Mouse (Mus musculus): ENCODE data around the gene 9830107B12Rik. TPM values are rescaled to one million over a fixed set of nuclear protein-coding genes. Genes with fewer than 3 reads are reported as not detected.

Gene 9830107B12Rik
- polyA plus RNA-seq, 1 experiment from 2014 or later = not detected

DNA sequence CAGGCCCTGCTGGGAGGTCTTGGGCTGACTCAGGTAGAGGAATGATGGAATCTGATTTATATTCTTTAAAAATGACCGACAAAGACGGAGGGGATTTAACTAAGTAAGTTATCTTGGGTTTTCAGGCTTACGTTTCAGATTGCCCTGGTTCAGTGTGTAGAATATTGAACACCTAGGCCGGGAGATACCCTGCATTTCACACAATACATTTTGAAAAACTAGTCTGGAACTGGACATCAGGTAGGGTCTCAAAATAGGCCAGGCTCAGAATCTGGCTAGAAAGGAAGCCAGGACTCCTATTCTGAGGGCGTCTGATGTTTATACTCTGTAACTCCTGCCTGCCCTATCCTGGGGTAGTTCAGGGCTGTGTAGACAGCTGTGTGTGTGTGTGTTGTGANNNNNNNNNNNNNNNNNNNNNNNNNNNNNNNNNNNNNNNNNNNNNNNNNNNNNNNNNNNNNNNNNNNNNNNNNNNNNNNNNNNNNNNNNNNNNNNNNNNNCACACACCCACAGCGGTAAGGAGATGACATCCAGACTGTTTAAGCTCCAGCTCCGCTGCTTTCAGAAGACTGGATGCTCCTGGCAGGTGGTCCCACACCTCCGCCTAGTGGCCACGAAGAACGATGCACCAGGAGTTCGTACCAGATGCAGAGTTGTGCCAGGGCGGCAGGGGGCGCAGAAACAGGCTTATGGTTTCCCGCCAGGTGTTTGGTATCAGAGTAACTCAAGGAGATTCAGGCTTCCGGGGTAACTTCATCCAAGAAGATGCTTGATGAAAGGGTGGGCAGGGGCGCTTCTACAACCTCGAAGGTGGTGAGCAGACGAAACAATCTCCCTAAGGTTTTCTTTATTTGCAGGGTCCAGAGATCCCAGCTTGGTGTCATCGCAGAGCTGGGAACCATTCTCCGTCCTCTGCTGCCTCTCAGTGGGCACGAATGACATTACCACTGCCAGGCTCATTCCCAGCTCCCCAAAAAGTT is 45.3 kb downstream of the 9830107B12Rik start:
- DNase-seq (ENCODE audit: low spot score) = peak; percentile 96
- WGBS = 13% methylated on average over 20 of the region's 21 CpGs
- Histone ChIP-seq H3K27me3 (ENCODE audit: low read depth, poor library complexity, severe bottlenecking) (peaks cover 49% of the 10 kb centered on the region), H3K36me3 (no peaks in the 10 kb centered on the region), H3K27ac (no peak overlapping the region; the same call in 1 of the 2 replicates), H3K9me3 (replicated peaks) (no peaks in the 10 kb centered on the region), H3K4me3 (peak overlapping the region; percentile 40), H3K4me1 (peaks cover 53% of the 10 kb centered on the region)

DNA sequence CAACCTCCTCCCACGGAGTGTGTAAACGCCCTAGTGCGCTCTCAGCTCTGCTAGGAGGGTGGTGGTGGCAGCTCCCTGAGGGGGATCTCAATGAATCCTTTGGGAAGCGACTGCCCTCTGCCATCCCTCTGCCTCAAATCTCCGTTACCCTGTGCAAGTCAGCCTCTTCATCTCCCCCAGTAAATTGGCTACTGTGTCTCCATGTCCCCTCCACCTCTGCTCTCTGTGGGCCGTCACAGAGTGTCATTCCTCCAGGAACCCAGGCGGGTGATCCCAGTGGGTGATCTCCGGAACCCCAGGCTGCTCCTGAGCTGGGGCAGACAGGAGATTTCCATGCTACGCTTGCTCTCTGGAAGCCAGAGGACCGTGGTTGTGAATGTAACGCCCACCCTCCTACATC is 46.8 kb downstream of the 9830107B12Rik start:
- WGBS = 7% methylated on average over 11 of the region's 11 CpGs
- Histone ChIP-seq H3K27me3 (ENCODE audit: low read depth, poor library complexity, severe bottlenecking) (peaks cover 63% of the 10 kb centered on the region), H3K4me1 (peaks cover 67% of the 10 kb centered on the region), H3K4me3 (peak overlapping the region; percentile 48), H3K27ac (peak overlapping the region; percentile 83), H3K9me3 (replicated peaks) (no peaks in the 10 kb centered on the region), H3K36me3 (no peaks in the 10 kb centered on the region)
- DNase-seq (ENCODE audit: low spot score) = peak; percentile 50

DNA sequence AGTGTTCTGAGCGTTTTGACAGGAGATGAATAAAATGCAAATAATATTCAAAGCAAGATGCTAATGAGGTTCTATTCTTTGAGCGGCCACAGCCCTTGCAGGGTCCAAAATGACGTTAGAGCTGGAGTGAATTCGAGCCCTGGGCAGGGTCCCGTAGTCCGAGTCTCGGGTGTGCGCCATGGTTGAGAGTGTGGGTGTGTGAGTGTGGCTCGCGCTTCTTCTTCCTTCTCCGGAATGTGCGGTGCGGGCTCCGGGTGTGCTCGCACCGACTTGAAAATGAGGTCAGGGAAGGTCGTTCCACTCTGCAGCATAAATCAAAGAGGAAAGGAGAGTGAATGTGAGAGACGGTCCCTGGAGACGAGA is 47.6 kb downstream of the 9830107B12Rik start:
- 0% methylated on average over 19 of the region's 19 CpGs for WGBS
- Histone ChIP-seq H3K4me3 (peak overlapping the region; percentile 48), H3K4me1 (peaks cover 67% of the 10 kb centered on the region), H3K9me3 (replicated peaks) (0 out of 2 replicates have a peak, but pooled peaks cover under 1% of the 10 kb centered on the region), H3K27ac (peak overlapping the region; percentile 83), H3K36me3 (no peaks in the 10 kb centered on the region), H3K27me3 (ENCODE audit: low read depth, poor library complexity, severe bottlenecking) (peaks cover 68% of the 10 kb centered on the region)
- DNase-seq (ENCODE audit: low spot score) = peak; percentile 60

DNA sequence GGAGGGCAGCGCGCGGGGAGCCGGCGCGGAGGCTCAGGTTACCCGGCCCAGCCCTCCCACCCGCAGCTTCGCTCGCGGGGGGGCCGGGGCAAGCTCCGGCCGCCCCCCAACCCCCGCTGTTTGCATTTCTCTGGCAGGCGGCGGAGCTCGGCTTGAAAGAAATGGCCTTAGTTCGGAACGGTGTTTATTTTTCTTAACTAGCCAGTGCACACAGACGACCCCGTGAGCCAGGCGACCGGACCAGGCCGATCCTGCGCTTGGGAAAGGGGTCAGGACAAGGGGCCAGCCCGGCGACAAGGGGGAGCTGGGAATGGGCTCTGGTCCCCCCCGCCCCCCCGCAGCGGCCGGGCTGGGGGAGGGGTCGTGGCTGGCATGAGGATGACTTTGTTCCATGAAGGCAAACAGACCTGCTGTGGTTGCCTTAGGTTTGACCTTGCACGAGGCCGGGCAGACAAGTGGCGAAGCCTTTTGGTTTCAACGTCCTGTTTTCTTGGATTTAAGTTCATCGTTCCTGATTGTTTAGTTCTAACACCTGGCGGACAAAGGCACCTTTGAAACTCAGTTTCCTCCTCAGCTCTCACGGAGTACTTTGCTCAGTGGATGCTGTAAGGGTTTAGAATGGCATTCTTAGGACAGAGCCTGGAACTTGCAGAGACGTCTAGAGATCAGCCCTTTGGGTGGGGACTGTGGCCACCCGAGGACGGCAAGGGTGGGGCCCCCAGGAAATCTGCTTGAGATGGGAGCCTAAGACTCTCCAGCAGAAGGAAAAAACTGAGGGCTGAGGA is 48.1 kb downstream of the 9830107B12Rik start:
- peak overlapping the region; percentile 48 for H3K4me3 ChIP-seq
- H3K27ac ChIP-seq = peak overlapping the region; percentile 83
- peaks cover 67% of the 10 kb centered on the region for H3K4me1 ChIP-seq
- H3K9me3 ChIP-seq (replicated peaks) = 0 out of 2 replicates have a peak, but pooled peaks cover 2% of the 10 kb centered on the region
- H3K36me3 ChIP-seq = no peaks in the 10 kb centered on the region
- WGBS = under 1% methylated on average over 43 of the region's 43 CpGs
- peak; percentile 80 for DNase-seq (ENCODE audit: low spot score)
- H3K27me3 ChIP-seq (ENCODE audit: low read depth, poor library complexity, severe bottlenecking) = peaks cover 71% of the 10 kb centered on the region

DNA sequence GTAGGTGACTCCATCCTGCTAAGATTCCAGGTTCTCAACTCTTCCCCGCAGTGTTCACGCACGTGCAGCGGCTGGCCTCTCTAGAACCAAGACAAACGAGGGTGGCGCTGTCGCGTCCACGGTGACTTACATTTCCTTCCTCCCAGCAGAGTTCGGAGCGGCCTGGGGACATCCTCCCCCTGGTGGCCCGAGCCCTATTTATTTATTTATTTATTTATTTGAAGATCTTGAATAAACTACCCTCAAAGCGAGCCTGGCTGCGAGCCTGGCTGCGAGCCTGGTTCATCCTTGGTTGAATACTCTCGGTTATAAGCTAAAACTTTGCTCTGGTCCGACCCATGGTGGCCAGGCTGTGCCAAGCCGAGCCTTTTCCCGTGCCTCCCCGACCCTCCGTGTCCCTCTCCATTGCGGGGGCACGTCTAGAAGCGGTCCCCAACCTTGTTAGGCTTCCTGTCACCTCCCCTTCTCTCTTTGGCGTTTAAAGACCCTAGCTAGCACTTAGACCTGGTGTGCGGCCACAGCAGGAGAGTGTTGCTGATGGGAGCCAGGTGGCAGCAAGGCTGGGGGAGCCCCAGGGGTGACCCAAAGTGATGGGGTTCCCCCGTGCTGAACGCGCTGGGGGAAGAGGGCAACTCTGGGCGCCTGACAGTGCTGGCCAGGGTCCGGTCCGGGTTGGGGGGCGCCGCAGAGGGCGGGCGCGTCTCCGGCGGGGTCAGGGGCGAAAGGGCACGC is 48.9 kb downstream of the 9830107B12Rik start:
- 0 out of 2 replicates have a peak, but pooled peaks cover 2% of the 10 kb centered on the region for H3K9me3 ChIP-seq (replicated peaks)
- no peaks in the 10 kb centered on the region for H3K36me3 ChIP-seq
- H3K4me1 ChIP-seq = peaks cover 67% of the 10 kb centered on the region
- peak overlapping the region; percentile 48 for H3K4me3 ChIP-seq
- peak overlapping the region; percentile 83 for H3K27ac ChIP-seq
- H3K27me3 ChIP-seq (ENCODE audit: low read depth, poor library complexity, severe bottlenecking) = peaks cover 71% of the 10 kb centered on the region
- WGBS = under 1% methylated on average over 38 of the region's 41 CpGs
- DNase-seq (ENCODE audit: low spot score) = peak; percentile 77

DNA sequence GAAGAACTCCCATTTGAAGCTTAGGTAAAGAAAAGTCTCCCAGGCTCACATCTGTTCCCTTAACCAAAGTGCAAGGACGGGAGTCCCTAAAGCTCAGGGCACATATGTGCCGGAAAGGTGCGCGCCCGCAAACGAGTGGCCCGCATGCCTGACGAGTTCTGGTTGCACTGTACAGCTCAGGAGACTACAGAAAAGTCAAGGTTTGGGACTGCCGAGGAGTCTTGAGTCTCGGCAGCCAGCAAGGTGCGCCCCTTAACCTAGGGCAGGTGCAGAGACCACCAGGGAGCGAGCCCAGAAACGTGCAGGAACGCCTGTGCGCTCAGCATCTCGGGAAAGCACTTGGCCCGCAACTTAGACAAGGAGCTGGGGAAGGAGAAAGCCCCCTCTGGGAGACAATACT is 49.7 kb downstream of the 9830107B12Rik start:
- peak; percentile 63 for DNase-seq (ENCODE audit: low spot score)
- Histone ChIP-seq H3K27me3 (ENCODE audit: low read depth, poor library complexity, severe bottlenecking) (peaks cover 71% of the 10 kb centered on the region), H3K4me3 (peak overlapping the region; percentile 48), H3K4me1 (peaks cover 67% of the 10 kb centered on the region), H3K27ac (peak overlapping the region; percentile 83), H3K9me3 (replicated peaks) (0 out of 2 replicates have a peak, but pooled peaks cover 2% of the 10 kb centered on the region), H3K36me3 (no peaks in the 10 kb centered on the region)
- WGBS = 5% methylated on average over 17 of the region's 17 CpGs

DNA sequence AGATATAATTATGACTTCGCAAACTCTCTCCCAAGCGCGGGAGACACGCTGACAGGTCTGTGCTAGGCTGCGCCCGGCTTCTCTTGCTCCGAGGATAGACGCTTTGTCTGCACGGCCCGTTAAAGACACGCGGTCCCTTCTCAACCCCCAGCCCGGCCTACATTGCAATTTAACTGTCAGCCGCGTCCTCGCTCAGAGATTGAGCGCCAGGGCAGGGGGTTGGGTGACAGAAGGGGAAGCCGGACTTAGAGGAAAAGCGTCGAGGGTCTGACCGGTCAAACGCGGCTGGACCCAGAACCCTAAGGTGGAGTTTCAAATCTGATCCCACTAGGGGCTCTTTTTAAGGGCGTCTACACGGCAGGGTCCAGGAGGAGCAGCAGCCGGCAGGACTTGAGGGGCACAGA is 50.3 kb downstream of the 9830107B12Rik start:
- peak overlapping the region; percentile 67 for H3K27ac ChIP-seq
- 1% methylated on average over 26 of the region's 26 CpGs for WGBS
- H3K4me3 ChIP-seq = peak overlapping the region; percentile 48

DNA sequence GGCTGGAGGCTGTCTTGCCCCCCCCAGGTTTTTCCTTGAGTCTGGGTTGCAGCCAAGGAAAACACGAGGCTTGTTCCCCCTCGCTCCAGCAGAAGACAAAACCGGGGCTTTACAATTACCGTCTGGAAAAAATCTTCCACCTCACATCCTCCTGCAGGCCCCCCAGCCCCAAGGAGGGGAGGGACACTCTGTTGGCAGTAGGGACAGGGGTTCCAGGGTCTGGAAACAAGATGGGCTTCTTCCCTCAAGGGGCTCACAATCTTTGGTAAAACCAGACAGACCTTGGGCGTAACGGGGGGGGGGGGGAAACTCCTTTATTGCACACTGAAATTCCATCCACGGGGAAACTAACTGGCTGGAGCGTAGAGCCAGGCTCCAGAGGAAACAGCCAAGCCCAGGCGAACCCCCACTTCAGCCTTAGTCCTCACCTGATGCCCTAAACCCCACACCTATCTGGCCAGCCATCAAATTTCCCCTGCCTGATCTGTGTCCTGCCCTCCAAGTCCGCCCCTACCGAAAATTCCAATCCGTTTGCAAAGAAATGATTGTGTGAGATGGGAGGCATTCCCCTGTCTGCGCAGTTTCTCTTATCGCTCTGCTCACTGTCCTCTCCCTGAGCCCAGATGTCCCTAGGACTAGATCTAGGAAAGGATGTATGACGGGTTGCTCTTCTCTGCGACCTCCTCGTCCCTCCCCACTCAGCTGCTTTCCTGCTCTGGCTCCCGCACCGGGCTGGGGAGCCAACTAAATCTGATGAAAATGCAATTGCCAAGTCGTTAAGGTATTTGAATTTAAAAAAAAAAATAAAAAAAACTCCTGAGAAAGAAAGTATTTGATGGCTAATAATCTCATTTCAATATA is 51.0 kb downstream of the 9830107B12Rik start:
- H3K4me1 ChIP-seq = peaks cover 57% of the 10 kb centered on the region
- H3K9me3 ChIP-seq (replicated peaks) = 0 out of 2 replicates have a peak, but pooled peaks cover 2% of the 10 kb centered on the region
- 4% methylated on average over 20 of the region's 20 CpGs for WGBS
- H3K27ac ChIP-seq = peak overlapping the region; percentile 42; the same call in 1 of the 2 replicates
- H3K27me3 ChIP-seq (ENCODE audit: low read depth, poor library complexity, severe bottlenecking) = peaks cover 68% of the 10 kb centered on the region
- peak overlapping the region; percentile 48; the same call in 1 of the 2 replicates for H3K4me3 ChIP-seq
- DNase-seq (ENCODE audit: low spot score) = peak; percentile 44
- no peaks in the 10 kb centered on the region for H3K36me3 ChIP-seq

More for the DNA sequence above, 50.3 kb downstream of the 9830107B12Rik start:
- no peaks in the 10 kb centered on the region for H3K36me3 ChIP-seq
- peak; percentile 66 for DNase-seq (ENCODE audit: low spot score)
- peaks cover 63% of the 10 kb centered on the region for H3K4me1 ChIP-seq
- H3K27me3 ChIP-seq (ENCODE audit: low read depth, poor library complexity, severe bottlenecking) = peaks cover 71% of the 10 kb centered on the region
- H3K9me3 ChIP-seq (replicated peaks) = 0 out of 2 replicates have a peak, but pooled peaks cover 2% of the 10 kb centered on the region

DNA sequence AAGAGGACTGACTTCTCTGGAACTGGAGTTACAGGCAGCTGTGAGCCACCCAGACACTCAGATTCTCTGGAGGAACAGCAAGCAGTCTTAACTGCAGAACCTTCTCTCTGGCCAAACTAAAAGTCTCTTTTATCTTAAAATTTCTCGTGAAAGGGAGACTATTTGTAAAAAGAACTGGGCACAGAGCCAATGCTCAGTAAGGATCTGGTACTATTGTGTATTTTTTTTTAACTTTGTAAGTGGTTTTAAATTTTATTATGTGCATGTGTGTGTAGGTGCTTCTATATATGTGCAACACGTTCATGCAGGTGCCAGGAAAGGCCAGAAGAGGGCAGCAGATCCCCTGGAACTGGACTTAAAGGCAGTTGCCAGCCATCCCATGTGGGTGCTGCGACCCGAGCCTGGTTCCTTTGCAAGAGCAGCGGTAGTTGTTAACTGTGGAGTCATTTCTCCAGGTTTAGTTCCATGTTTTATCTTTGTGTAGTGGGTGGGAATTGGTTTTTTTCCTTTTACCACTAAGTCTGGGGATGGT is 52.7 kb downstream of the 9830107B12Rik start:
- peaks cover 51% of the 10 kb centered on the region for H3K27me3 ChIP-seq (ENCODE audit: low read depth, poor library complexity, severe bottlenecking)
- 80% methylated on average over 5 of the region's 5 CpGs for WGBS

DNA sequence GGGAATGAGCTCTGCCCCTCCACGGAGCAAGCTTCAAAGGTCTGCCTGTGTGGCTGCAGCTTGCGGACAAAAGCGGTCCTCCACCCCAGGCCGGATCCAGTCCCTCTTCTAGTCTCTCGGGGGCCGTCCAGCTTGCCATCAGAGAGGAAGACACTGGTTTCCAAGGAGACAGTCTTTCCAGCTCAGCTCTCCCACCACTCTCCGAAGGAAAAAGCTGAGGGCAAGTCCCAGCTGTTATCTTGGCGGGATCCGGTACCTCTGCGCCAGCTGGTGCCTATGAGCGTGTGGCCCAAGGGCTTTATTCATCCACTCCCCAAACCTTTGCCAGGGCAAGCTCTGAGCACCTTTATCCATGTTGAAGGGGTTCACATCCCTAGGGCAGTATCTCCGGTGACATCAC is 55.8 kb downstream of the 9830107B12Rik start:
- no peak overlapping the region for H3K4me3 ChIP-seq
- 0 out of 2 replicates have a peak, but pooled peaks cover 2% of the 10 kb centered on the region for H3K9me3 ChIP-seq (replicated peaks)
- no peak overlapping the region for H3K27ac ChIP-seq
- no peak for DNase-seq (ENCODE audit: low spot score)
- no peaks in the 10 kb centered on the region for H3K36me3 ChIP-seq
- peaks cover 21% of the 10 kb centered on the region for H3K27me3 ChIP-seq (ENCODE audit: low read depth, poor library complexity, severe bottlenecking)
- WGBS = 80% methylated on average over 12 of the region's 12 CpGs
- peaks cover 10% of the 10 kb centered on the region for H3K4me1 ChIP-seq

More for the DNA sequence above, 52.7 kb downstream of the 9830107B12Rik start:
- Histone ChIP-seq H3K27ac (no peak overlapping the region), H3K4me3 (no peak overlapping the region), H3K9me3 (replicated peaks) (0 out of 2 replicates have a peak, but pooled peaks cover 2% of the 10 kb centered on the region), H3K36me3 (no peaks in the 10 kb centered on the region), H3K4me1 (peaks cover 40% of the 10 kb centered on the region)
- DNase-seq (ENCODE audit: low spot score) = no peak

DNA sequence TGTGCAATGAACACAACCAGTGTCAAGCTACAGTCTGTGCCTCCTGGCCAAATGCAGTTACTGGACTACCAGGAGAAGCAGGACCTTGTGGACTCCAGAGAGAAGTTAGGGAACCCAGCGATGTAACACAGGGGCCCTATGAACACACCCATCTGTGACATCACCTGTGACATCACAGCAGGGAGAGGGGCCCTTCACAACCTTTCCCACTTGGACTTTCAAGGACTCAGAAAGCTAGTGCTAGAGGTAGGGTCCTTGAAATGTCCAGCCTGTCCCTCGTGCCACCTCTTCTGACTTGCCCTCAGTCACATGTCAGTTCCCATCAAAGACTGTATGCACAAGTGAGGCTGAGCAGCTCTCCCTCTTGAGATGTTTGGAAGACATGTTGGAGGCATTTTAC is 56.6 kb downstream of the 9830107B12Rik start:
- WGBS = 75% methylated on average over 2 of the region's 2 CpGs
- Histone ChIP-seq H3K27me3 (ENCODE audit: low read depth, poor library complexity, severe bottlenecking) (peaks cover 12% of the 10 kb centered on the region), H3K9me3 (replicated peaks) (0 out of 2 replicates have a peak, but pooled peaks cover 2% of the 10 kb centered on the region)

More for the DNA sequence above, 56.6 kb downstream of the 9830107B12Rik start:
- Histone ChIP-seq H3K27ac (no peak overlapping the region), H3K36me3 (no peaks in the 10 kb centered on the region), H3K4me3 (no peak overlapping the region), H3K4me1 (peaks cover 1% of the 10 kb centered on the region)
- no peak for DNase-seq (ENCODE audit: low spot score)

Measured in limb, embryonic 10.5 days (tissue).